Mouse (Mus musculus): ENCODE data around the gene Hnrnpa3. TPM values are rescaled to one million over a fixed set of nuclear protein-coding genes. Genes with fewer than 3 reads are reported as not detected.
"Not testable (repeated sequence)": the region's sequence is repeated elsewhere in the genome, so short reads cannot be mapped to it uniquely, and the experiment has no call there.

The Hnrnpa3 gene
- polyA plus RNA-seq, 1 experiment from 2014 or later, result 268 TPM

- not testable (repeated sequence) for H3K27ac ChIP-seq (replicated peaks); H3K4me3 ChIP-seq (replicated peaks); H3K4me2 ChIP-seq (replicated peaks); H3K9me3 ChIP-seq (replicated peaks); ATAC-seq (ENCODE audit: insufficient number of reproducible peaks, low FRiP score, low TSS enrichment, low read depth); H3K4me1 ChIP-seq; H3K36me3 ChIP-seq; H3K27me3 ChIP-seq; H3K9ac ChIP-seq
- WGBS, result 83% methylated on average over 6 of the region's 6 CpGs
These were observed 21.2 kb upstream of the Hnrnpa3 start for GRCm38 (mm10) chr2:75637822-75638221.

- not testable (repeated sequence) for ATAC-seq (ENCODE audit: insufficient number of reproducible peaks, low FRiP score, low TSS enrichment, low read depth); H3K4me2 ChIP-seq (replicated peaks); H3K27me3 ChIP-seq; H3K27ac ChIP-seq (replicated peaks); H3K9ac ChIP-seq; H3K36me3 ChIP-seq; H3K4me1 ChIP-seq; H3K9me3 ChIP-seq (replicated peaks); H3K4me3 ChIP-seq (replicated peaks)
- 27% methylated on average over 11 of the region's 12 CpGs for WGBS
These were observed 19.5 kb upstream of the Hnrnpa3 start for GRCm38 (mm10) chr2:75639535-75639934.

GRCm38 (mm10) chr2:75642312-75642711 is 16.7 kb upstream of the Hnrnpa3 start:
- not testable (repeated sequence) for H3K27ac ChIP-seq (replicated peaks); H3K27me3 ChIP-seq; ATAC-seq (ENCODE audit: insufficient number of reproducible peaks, low FRiP score, low TSS enrichment, low read depth); H3K4me3 ChIP-seq (replicated peaks); H3K4me2 ChIP-seq (replicated peaks); H3K4me1 ChIP-seq; H3K9me3 ChIP-seq (replicated peaks); H3K9ac ChIP-seq; H3K36me3 ChIP-seq
- 70% methylated on average over 4 of the region's 4 CpGs for WGBS

- 56% methylated on average over 8 of the region's 8 CpGs for WGBS
- no peak overlapping the region for H3K4me2 ChIP-seq (replicated peaks)
- peak; percentile 60; the same call in 1 of the 2 replicates for ATAC-seq (ENCODE audit: insufficient number of reproducible peaks, low FRiP score, low TSS enrichment, low read depth)
- H3K4me1 ChIP-seq, result peaks cover 5% of the 10 kb centered on the region
- no peak overlapping the region for H3K27ac ChIP-seq (replicated peaks)
- no peaks in the 10 kb centered on the region for H3K27me3 ChIP-seq
- no peak overlapping the region for H3K9ac ChIP-seq
- H3K9me3 ChIP-seq (replicated peaks), result no peaks in the 10 kb centered on the region
- no peak overlapping the region for H3K4me3 ChIP-seq (replicated peaks)
- no peaks in the 10 kb centered on the region for H3K36me3 ChIP-seq
These were observed 16.1 kb upstream of the Hnrnpa3 start for GRCm38 (mm10) chr2:75642795-75643550.

- ATAC-seq (ENCODE audit: insufficient number of reproducible peaks, low FRiP score, low TSS enrichment, low read depth), result no peak
- H3K4me3 ChIP-seq (replicated peaks), result no peak overlapping the region
- no peaks in the 10 kb centered on the region for H3K27me3 ChIP-seq
- WGBS, result 87% methylated on average over 6 of the region's 6 CpGs
- no peaks in the 10 kb centered on the region for H3K9me3 ChIP-seq (replicated peaks)
- no peak overlapping the region; the same call in 1 of the 2 replicates for H3K27ac ChIP-seq (replicated peaks)
- peaks cover 5% of the 10 kb centered on the region for H3K4me1 ChIP-seq
- H3K9ac ChIP-seq, result no peak overlapping the region
- no peaks in the 10 kb centered on the region for H3K36me3 ChIP-seq
- no peak overlapping the region for H3K4me2 ChIP-seq (replicated peaks)
These were observed 15.1 kb upstream of the Hnrnpa3 start for GRCm38 (mm10) chr2:75643950-75644349.

- WGBS, result 90% methylated on average over 12 of the region's 12 CpGs
- Histone ChIP-seq H3K27me3 (no peaks in the 10 kb centered on the region), H3K27ac (replicated peaks) (no peak overlapping the region), H3K4me3 (replicated peaks) (no peak overlapping the region), H3K36me3 (no peaks in the 10 kb centered on the region), H3K9ac (no peak overlapping the region), H3K9me3 (replicated peaks) (no peaks in the 10 kb centered on the region), H3K4me1 (peaks cover 5% of the 10 kb centered on the region), H3K4me2 (replicated peaks) (no peak overlapping the region)
- ATAC-seq (ENCODE audit: insufficient number of reproducible peaks, low FRiP score, low TSS enrichment, low read depth), result no peak
These were observed 13.8 kb upstream of the Hnrnpa3 start for GRCm38 (mm10) chr2:75645251-75645650.

GRCm38 (mm10) chr2:75650437-75650836 is 8.6 kb upstream of the Hnrnpa3 start:
- WGBS, result 81% methylated on average over 1 of the region's 1 CpGs

GRCm38 (mm10) chr2:75653150-75653549 is 5.9 kb upstream of the Hnrnpa3 start:
- Histone ChIP-seq H3K27me3 (no peaks in the 10 kb centered on the region), H3K4me3 (replicated peaks) (no peak overlapping the region), H3K4me2 (replicated peaks) (no peak overlapping the region)

More at GRCm38 (mm10) chr2:75650437-75650836, 8.6 kb upstream of the Hnrnpa3 start:
- no peak overlapping the region for H3K4me2 ChIP-seq (replicated peaks)
- no peaks in the 10 kb centered on the region for H3K4me1 ChIP-seq
- no peaks in the 10 kb centered on the region for H3K36me3 ChIP-seq
- no peaks in the 10 kb centered on the region for H3K9me3 ChIP-seq (replicated peaks)
- no peak for ATAC-seq (ENCODE audit: insufficient number of reproducible peaks, low FRiP score, low TSS enrichment, low read depth)
- H3K9ac ChIP-seq, result no peak overlapping the region
- no peak overlapping the region for H3K4me3 ChIP-seq (replicated peaks)
- H3K27ac ChIP-seq (replicated peaks), result no peak overlapping the region
- no peaks in the 10 kb centered on the region for H3K27me3 ChIP-seq

GRCm38 (mm10) chr2:75654679-75655078 is 4.4 kb upstream of the Hnrnpa3 start:
- WGBS, result 88% methylated on average over 1 of the region's 1 CpGs

More at GRCm38 (mm10) chr2:75653150-75653549, 5.9 kb upstream of the Hnrnpa3 start:
- Histone ChIP-seq H3K4me1 (peaks cover 6% of the 10 kb centered on the region), H3K9me3 (replicated peaks) (no peaks in the 10 kb centered on the region), H3K27ac (replicated peaks) (no peak overlapping the region), H3K36me3 (no peaks in the 10 kb centered on the region), H3K9ac (no peak overlapping the region)
- no peak for ATAC-seq (ENCODE audit: insufficient number of reproducible peaks, low FRiP score, low TSS enrichment, low read depth)

GRCm38 (mm10) chr2:75656924-75657323 is 2.1 kb upstream of the Hnrnpa3 start:
- no peak overlapping the region for H3K4me2 ChIP-seq (replicated peaks)
- WGBS, result 86% methylated on average over 5 of the region's 5 CpGs
- H3K9ac ChIP-seq, result no peak overlapping the region
- peaks cover 6% of the 10 kb centered on the region for H3K4me1 ChIP-seq
- no peak for ATAC-seq (ENCODE audit: insufficient number of reproducible peaks, low FRiP score, low TSS enrichment, low read depth)
- no peaks in the 10 kb centered on the region for H3K9me3 ChIP-seq (replicated peaks)
- peak overlapping the region; percentile 99; the same call in 1 of the 2 replicates for H3K27ac ChIP-seq (replicated peaks)
- H3K27me3 ChIP-seq, result no peaks in the 10 kb centered on the region
- H3K36me3 ChIP-seq, result no peaks in the 10 kb centered on the region
- H3K4me3 ChIP-seq (replicated peaks), result no peak overlapping the region

More at GRCm38 (mm10) chr2:75654679-75655078, 4.4 kb upstream of the Hnrnpa3 start:
- Histone ChIP-seq H3K4me3 (replicated peaks) (no peak overlapping the region), H3K27me3 (no peaks in the 10 kb centered on the region), H3K4me1 (peaks cover 6% of the 10 kb centered on the region), H3K27ac (replicated peaks) (no peak overlapping the region), H3K4me2 (replicated peaks) (no peak overlapping the region), H3K9me3 (replicated peaks) (no peaks in the 10 kb centered on the region), H3K36me3 (no peaks in the 10 kb centered on the region), H3K9ac (no peak overlapping the region)
- no peak for ATAC-seq (ENCODE audit: insufficient number of reproducible peaks, low FRiP score, low TSS enrichment, low read depth)

- no peaks in the 10 kb centered on the region for H3K27me3 ChIP-seq
- no peak for ATAC-seq (ENCODE audit: insufficient number of reproducible peaks, low FRiP score, low TSS enrichment, low read depth)
These were observed 962 bp upstream of the Hnrnpa3 start for GRCm38 (mm10) chr2:75657907-75658691.

More at GRCm38 (mm10) chr2:75657907-75658691, 962 bp upstream of the Hnrnpa3 start:
- 3% methylated on average over 18 of the region's 18 CpGs for WGBS
- H3K36me3 ChIP-seq, result peaks cover 8% of the 10 kb centered on the region
- peak overlapping the region; percentile 56 for H3K4me2 ChIP-seq (replicated peaks)
- H3K9me3 ChIP-seq (replicated peaks), result no peaks in the 10 kb centered on the region
- H3K9ac ChIP-seq, result peak overlapping the region; percentile 80
- H3K27ac ChIP-seq (replicated peaks), result peak overlapping the region; percentile 99
- H3K4me1 ChIP-seq, result peaks cover 6% of the 10 kb centered on the region
- H3K4me3 ChIP-seq (replicated peaks), result peak overlapping the region; percentile 84
